Mouse (Mus musculus) layer of hippocampus, postnatal 14 days (tissue): ENCODE results near the gene Olfr259. TPM values are rescaled to one million over a fixed set of nuclear protein-coding genes. Genes with fewer than 3 reads are reported as not detected.

Source experiments
- DNase-seq, 2 experiments: peaks; one replicate each; pipeline ENCODE4 v3.0.0; 2021 to 2022; ENCODE audit warnings: low spot score in 2 of 2, mixed read lengths in 1 of 2
- long read RNA-seq, 2 experiments: library from polyadenylated mRNA; stranded (forward); transcript quantifications; one replicate each; pipeline ENCODE4 v2.0.0; 2021
- total RNA-seq, 2 experiments: library from RNA; stranded (reverse); gene quantifications; 2 replicates each; pipeline ENCODE4 v1.2.3; 2021

The Olfr259 gene
- total RNA-seq, result not detected
- long read RNA-seq, experiment 1, result 0 reads
- long read RNA-seq, experiment 2, result 0 reads

DNA sequence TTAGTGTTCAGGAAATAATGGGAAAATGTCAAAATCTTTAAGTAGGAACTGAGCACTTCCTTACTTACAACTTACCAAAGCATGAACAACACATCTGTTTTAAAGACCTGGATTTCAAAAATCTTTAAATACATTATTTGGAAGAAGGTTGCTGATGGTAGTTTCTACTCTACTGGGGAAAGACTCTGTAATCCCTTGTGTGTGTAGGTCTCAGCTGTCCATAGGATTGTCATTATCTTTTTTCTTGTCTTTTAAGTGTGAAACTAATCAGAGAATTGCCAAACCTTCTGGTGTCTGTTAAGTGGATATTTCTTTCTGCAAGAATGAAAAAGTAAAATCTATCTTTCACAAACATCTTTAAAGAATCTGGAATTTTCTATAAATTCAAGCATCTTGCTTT is at the start of gene Olfr259:
Gene Olfr259 (minus strand): TSS at position 101 of the 400 bp plus-strand sequence.
- DNase-seq, result no peak

DNA sequence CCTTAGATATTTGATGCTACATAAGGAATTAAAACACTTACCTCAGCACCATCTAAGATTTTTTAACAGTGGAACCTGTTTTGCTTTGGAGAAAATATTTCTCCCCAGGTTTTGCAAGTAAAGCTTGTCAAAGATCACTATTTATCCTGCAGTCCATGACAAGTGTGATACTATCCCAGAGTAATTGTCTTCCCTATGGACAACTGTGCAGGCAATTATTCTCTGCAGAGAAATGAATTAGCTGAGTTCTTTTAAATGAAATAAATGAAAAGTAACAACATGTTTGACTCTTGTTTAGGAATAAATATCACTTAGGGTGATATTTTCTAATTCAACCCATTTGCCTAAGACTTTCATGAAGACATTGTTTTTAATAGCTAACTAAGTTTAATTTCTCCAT is 38.2 kb upstream of the Olfr259 start, which contains the start of gene Olfr1111:
Gene Olfr1111 (minus strand): TSS at position 101 of the 400 bp plus-strand sequence.
- DNase-seq, result no peak

DNA sequence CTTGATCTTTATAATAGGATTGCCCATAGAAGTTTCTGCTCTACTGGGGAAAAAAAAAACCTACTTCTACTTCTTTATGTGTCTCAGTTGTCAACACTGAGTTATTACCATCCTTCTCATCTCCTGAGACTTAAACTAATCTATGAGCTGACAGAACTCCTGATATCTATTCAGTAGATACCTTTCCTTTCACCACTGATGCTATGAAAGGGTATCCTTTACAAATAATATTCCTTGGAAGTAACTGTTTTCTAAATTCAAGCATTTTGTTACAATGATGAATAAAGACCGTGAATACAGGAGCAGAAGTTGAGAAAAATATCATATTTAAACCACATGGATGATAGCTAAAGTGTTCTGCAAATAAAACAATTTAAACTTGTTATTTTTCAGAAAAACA is 25.8 kb upstream of the Olfr259 start, which contains the start of gene Olfr1110:
Gene Olfr1110 (minus strand): TSS at position 101 of the 400 bp plus-strand sequence.
- DNase-seq, result no peak

DNA sequence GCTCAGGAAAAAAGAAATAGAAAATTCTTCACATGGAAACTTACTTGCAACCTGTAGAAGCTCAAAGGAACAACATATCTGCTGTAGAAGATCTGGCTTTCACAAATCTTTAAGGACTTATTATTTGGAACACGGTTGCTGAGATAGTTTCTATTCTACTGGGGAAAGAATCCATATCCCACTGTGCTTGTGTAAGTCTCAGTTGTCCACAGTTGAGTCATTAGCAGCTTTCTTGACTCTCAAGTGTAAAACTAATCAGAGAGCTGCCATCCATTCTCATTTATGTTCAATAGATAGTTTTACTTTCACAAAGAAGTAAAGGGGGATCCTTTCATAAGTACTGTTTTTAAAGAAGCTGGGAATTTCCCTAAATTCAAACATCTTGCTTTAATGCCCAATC is 18.5 kb downstream of the Olfr259 start, which contains the start of gene Olfr1109:
Gene Olfr1109 (minus strand): TSS at position 101 of the 400 bp plus-strand sequence.
- no peak for DNase-seq

GRCm38 (mm10) chr2:87075717-87076116 is 38.6 kb downstream of the Olfr259 start, which contains the start of gene Olfr1107:
Gene Olfr1107, minus strand, starts transcription at chr2:87075817.
- no peak for DNase-seq

Other genes starting within 250 kb of the Olfr259 start
- gene Gm13723, start 239.8 kb downstream of the Olfr259 start, total RNA-seq, result not detected
- gene Olfr1097, start 222.4 kb downstream of the Olfr259 start, total RNA-seq, result not detected
- gene Olfr1098, start 190.0 kb downstream of the Olfr259 start, total RNA-seq, result not detected
- gene Olfr1099, start 153.9 kb downstream of the Olfr259 start, total RNA-seq, result not detected
- gene Olfr1100, start 134.6 kb downstream of the Olfr259 start, total RNA-seq, result not detected
- not detected for gene Olfr1101, start 123.3 kb downstream of the Olfr259 start, total RNA-seq
- gene Olfr1102, start 116.2 kb downstream of the Olfr259 start, total RNA-seq, result not detected
- not detected for gene Olfr1104, start 87.5 kb downstream of the Olfr259 start, total RNA-seq
- gene Olfr1105, start 78.0 kb downstream of the Olfr259 start, total RNA-seq, result not detected
- gene Olfr1106, start 62.3 kb downstream of the Olfr259 start, total RNA-seq, result not detected
- not detected for gene Olfr1107, start 38.8 kb downstream of the Olfr259 start, total RNA-seq
- not detected for gene Olfr1109, start 18.6 kb downstream of the Olfr259 start, total RNA-seq
- gene Olfr1110, start 25.7 kb upstream of the Olfr259 start, total RNA-seq, result not detected
- not detected for gene Olfr1111, start 38.1 kb upstream of the Olfr259 start, total RNA-seq
- not detected for gene Olfr1112, start 73.2 kb upstream of the Olfr259 start, total RNA-seq
- gene Olfr1113, start 94.4 kb upstream of the Olfr259 start, total RNA-seq, result not detected
- gene Olfr1115, start 133.4 kb upstream of the Olfr259 start, total RNA-seq, result not detected
- gene Olfr1116, start 153.0 kb upstream of the Olfr259 start, total RNA-seq, result not detected
- gene Olfr1118, start 193.0 kb upstream of the Olfr259 start, total RNA-seq, result not detected
- gene Olfr1120, start 240.2 kb upstream of the Olfr259 start, total RNA-seq, result not detected